Mouse (Mus musculus) small intestine, adult 2 months (tissue): ENCODE results near the gene Rho.

Source experiments
- CTCF ChIP-seq: fragments of 200-500 bp; IDR thresholded peaks from 2 replicates; pipeline ENCODE4 v1.5.1; 2012; ENCODE audit warnings: low read depth, mild to moderate bottlenecking, control low read depth, inconsistent platforms, low read length, moderate library complexity, mixed read lengths; ENCODE audit not compliant: insufficient replicate concordance, insufficient read length; ENCODE audit errors: extremely low read depth
- POLR2A ChIP-seq: fragments of 200-500 bp; IDR thresholded peaks from 2 replicates; pipeline ENCODE4 v1.6.1; 2012; ENCODE audit warnings: low read depth, mild to moderate bottlenecking, control low read depth, inconsistent platforms, low read length, moderate library complexity

DNA sequence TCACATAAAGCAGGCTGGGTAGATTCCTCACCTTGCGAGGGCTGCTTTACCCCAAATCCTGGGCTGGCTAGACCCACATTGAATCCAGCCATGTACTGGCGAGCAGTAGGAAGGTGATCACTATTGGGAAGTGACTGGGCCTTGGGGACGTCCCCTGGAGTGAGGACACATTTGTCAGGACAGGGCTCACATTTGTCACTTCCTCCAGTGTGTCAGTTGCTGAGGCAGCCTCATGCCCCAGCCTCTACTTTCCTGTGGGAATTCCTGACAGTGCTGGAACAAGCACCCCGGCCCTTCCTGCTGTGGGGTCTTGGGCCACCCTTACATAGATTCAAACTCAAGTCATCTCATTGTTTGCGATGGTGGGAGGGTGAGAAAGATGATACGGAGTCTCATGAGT is 19.8 kb upstream of the Rho start:
- TF ChIP-seq POLR2A (no peak), CTCF (no peak)
